Mouse (Mus musculus) ovary, postnatal 14 days (tissue): ENCODE data around the gene Slc30a5.

Experiments
- DNase-seq: peaks from one replicate; pipeline ENCODE4 v3.0.0; 2022; ENCODE audit warnings: low spot score

Gene Slc30a5

DNA sequence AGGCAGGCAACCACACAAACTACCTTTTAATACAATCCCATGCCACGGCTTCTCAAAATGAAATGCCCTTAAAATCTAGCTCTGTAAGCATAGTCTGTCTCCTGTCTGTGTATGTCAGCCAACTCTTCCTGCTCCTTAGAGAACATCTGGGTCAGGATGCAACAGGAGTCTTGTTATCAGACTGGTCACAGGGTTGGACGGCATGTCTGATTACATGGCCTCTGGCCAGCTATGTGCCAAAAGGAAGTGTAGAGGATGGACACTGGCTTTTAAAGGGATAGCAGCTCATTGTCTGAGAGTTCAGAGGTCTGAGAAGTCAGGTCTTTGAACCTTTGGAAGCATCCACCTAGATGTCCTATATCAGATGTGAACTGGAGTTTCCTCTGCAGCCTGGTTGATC is 77.9 kb downstream of the Slc30a5 start:
- no peak for DNase-seq

DNA sequence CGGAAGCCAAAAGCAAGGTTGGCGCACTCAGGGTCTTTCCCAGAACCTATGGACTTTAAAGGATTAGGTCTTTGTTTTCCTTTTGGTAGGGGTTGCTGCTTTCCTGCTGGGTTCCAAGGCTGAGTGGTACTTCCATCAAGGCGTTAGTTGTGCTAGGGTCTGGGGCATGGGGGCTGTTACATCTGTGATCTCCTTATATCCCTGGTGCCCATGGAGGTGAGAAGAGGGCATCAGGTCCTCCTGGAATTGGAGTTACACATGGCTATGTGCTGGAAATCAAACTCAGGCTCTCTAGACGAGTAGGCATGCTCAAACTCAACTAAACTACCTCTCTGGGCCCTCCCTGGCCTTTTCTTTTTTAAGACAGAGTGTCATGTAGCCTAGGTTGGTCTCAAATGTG is 79.0 kb downstream of the Slc30a5 start:
- DNase-seq: no peak

DNA sequence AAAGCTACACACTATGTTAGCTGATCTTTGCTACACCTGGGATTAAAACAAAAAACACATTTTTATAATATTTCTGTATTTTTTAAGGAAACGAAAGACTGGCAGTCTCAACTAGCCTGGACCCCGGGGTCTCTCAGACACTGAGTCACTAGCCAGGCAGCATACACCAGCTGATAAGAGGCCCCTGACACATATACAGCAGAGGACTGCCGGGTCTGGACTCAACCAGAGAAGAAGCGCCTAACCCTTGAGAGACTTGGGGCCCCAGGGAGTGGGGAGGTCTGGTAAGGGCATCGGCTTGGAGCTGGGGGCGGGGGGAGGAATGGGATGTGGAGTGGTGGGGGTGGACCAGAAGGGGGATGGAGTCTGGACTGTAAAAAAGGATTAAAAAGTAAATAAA is 80.2 kb downstream of the Slc30a5 start:
- no peak for DNase-seq
